Mouse (Mus musculus): ENCODE measurements around the gene Rsg1.

Rsg1 gene

DNA sequence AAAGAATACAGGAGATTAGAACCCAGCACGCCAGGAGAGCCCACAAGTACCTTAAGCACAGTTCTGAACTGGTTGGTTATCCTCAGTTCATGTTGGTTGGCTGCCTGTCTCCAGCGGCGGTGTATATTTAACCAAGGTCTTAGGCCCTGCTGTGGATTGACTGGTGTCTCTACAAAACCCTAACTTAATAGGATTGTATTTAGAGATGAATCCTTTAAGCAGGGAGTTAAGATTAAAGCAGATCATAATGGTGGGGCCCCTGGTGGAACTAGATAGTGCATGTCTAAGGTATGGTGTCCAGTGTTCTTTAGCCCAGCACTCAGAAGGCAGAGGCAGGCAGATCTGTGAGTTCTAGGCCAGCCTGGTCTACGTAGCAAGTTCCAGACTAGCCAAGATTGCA, 2.1 kb upstream of the Rsg1 start:
- DNase-seq (ENCODE audit: low spot score in 2 of 2) = no peak

DNA sequence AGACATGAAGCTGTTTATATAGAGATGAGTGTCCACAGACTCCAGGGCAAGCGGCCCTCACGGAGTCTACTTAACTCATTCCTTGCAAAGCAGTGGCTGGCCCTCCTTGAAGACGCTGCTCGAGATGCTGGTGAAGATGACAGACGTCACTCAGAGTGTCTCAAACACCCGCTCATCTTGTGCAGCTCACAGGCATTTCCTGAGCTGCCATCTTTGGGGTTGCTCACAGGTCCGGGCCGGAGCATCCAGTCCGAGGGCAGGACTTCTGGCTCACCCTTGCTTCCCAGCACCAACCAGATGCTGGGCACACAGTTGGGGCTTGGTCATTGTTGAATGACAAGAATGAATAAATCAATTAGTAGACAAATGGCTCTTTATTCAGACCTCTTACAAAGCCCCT, 864 bp upstream of the Rsg1 start:
- no peak for DNase-seq (ENCODE audit: low spot score in 2 of 2)

- no peak for DNase-seq (ENCODE audit: low spot score in 2 of 2)
Measured at GRCm38 (mm10) chr4:141213342-141213741, 414 bp upstream of the Rsg1 start.

GRCm38 (mm10) chr4:141214337-141214851, 638 bp downstream of the Rsg1 start:
- DNase-seq (ENCODE audit: low spot score in 2 of 2) = no peak

- DNase-seq (ENCODE audit: low spot score in 2 of 2) = no peak
Measured at GRCm38 (mm10) chr4:141219583-141220213, 5.9 kb downstream of the Rsg1 start.

DNA sequence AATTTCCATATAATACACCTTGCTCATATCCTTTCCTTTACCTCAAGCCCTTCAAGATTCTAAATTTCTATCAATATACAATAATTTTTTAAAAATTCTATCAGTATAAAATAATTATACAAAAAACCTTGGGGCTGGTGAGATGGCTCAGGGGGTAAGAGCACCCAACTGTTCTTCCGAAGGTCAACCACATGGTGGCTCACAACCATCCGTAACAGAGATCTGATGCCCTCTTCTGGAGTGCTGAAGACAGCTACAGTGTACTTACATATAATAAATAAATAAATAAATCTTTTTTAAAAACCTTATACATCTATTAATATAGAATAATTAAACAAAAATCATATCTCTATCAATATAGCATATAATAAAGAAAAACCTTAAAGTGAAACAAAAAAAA, 8.1 kb downstream of the Rsg1 start:
- no peak for DNase-seq (ENCODE audit: low spot score in 2 of 2)

GRCm38 (mm10) chr4:141222752-141223151, 9.0 kb downstream of the Rsg1 start:
- no peak for DNase-seq (ENCODE audit: low spot score in 2 of 2)

GRCm38 (mm10) chr4:141228687-141229086, 14.9 kb downstream of the Rsg1 start:
- DNase-seq (ENCODE audit: low spot score in 2 of 2) = no peak

DNA sequence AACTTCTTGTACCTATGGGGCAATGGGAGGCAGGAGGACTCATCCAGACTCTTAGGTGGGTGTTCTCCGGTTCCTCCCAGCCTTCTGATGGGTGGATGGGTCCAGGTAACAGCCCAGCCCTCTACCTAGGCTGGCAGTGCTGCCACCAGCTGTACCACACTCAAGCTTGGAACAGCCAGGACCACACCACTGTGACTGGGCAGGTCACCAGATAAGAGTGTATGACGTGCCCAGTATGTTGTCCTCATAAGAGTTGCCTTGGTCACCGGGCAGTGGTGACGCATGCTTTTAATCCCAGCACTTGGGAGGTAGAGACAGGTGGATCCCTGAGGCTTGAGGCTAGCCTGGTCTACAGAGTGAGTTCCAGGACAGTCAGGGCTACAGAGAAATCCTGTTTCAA, 19.4 kb downstream of the Rsg1 start:
- DNase-seq (ENCODE audit: low spot score in 2 of 2) = no peak

GRCm38 (mm10) chr4:141235537-141236111, 21.9 kb downstream of the Rsg1 start:
- no peak for DNase-seq (ENCODE audit: low spot score in 2 of 2)

- DNase-seq (ENCODE audit: low spot score in 2 of 2) = no peak
Measured at GRCm38 (mm10) chr4:141236856-141237255, 23.1 kb downstream of the Rsg1 start.

DNA sequence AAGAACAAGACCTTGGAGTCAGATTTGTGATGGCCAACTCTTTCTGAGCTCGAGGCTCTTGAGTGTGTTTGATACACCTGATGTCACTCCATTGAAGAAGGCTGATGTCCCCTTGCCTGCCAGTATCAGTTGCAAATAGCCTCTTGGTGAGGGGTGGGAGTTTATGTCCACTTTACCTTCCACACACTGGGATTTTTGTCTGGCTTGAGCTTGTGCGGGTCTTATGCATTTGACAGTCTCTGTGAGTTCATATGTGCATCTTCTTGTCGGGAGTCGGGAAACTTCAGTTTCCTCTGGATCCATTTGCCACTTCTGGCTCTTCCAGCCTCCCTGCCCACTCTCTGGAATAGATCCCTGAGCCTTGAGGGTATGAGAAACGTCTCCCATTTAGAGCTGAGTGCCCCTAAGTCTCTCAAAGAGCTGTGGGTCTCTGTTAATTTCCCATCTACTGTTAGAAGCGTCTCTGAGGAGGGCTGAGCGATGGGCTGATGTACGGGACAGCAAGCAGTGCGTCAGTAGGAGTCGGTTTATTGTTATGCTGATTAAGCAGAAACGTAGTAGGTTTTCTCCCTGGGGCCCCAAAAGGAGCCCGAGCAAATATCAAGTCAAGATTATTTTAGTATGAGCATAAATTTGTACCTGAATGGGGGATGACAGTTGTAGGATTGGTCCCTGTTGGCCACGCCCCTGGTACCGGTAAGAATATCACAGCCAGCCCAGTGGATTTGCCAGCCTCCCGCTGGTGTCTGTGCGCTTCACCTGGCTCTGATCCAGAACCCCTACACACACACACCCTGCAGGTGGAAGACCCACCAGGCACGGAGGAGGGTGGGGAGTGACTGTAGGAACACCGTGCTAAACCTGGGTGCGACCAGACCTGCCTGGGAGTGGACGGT, 25.0 kb downstream of the Rsg1 start:
- DNase-seq (ENCODE audit: low spot score in 2 of 2) = no peak

DNA sequence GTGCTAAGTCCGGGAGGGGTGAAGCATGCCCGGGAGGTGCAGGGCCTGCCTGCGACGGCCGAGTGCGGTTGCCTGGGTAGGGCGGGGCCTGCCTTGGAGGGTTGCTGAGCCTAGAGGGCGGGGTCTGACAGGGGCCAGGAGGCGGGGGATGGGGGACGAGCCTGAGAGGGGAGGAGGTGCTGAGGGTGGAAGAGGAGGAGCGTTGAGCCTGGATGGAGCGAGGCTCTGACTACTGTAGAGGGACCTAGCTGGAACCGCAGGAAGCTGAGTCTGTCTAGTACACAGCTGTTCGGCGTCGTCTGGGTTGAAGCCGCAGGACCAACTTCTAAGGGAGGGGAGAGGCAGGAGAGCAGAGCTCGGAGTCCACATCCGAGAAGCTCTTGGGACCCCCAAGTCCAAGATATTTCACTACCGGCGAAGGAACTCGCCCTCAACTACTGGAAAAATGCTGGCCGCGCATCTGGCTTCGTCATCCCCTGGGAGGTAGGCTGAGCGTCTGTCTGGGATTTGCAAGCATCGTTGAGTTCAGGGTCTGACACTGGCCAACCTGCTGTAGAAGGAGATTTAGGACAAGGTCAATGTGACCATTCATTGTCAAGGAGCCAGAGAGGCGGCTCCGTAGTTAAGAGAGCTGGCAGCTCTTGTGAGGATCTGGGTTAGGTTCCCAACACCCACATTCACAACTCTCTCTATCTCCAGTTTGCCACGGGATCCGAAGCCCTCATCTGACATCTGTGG, 25.8 kb downstream of the Rsg1 start, which contains the start of gene Arhgef19:
Gene Arhgef19, plus strand, starts transcription at position 112 of the 738 bp plus-strand sequence.
- peak in 1 of 2 experiments; percentile 46 for DNase-seq (ENCODE audit: low spot score in 2 of 2)

GRCm38 (mm10) chr4:141240617-141241016, 26.9 kb downstream of the Rsg1 start:
- no peak for DNase-seq (ENCODE audit: low spot score in 2 of 2)

DNA sequence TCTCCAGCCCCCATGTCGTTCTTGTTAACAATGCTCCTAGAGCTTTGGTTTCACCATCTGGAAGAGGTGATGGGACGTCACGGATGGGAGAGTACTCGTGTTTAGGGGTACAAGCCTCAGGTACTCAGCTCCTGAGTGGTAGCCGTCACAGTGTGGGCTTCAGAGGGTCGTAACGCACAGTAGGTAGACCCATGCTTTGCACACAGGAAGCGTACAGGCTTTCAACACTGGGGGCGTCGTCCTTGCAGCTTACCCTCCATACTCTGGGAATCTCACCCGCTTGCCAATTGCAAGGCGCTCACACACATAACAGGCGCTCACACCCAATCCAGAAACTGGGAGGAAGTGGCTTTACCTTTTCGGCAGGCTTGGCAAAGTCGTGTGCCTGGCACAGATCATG, 28.1 kb downstream of the Rsg1 start:
- DNase-seq (ENCODE audit: low spot score in 2 of 2) = no peak

DNA sequence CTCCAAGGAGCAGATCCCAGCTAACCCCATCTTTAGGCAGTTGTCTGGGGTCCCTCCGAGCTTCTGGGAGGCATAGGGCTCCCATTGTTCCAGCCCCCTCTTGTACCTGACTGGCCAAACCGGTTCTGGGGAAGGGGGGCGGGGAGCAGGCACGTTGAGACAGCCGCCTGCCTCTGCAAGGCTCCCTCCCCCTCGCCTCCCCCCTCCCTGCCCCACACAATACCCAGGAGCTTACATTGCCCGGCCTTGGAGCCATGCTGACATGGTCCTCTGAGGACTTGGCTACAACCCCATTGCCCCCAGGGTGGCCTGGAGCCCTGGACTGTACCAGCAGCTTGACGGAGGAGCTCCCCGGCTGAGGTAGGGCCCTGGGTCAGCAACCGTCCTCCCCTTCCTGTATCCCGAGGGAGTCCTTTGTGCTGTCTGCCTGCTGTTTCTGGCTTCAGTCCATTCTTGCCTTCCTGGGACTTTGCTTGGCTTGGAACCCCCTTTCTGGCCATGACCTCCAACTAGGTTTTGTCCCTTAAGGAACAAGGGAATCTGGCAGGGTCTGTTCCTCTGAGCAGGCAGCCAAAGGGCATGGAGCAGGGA, 29.0 kb downstream of the Rsg1 start:
- DNase-seq (ENCODE audit: low spot score in 2 of 2) = no peak

DNA sequence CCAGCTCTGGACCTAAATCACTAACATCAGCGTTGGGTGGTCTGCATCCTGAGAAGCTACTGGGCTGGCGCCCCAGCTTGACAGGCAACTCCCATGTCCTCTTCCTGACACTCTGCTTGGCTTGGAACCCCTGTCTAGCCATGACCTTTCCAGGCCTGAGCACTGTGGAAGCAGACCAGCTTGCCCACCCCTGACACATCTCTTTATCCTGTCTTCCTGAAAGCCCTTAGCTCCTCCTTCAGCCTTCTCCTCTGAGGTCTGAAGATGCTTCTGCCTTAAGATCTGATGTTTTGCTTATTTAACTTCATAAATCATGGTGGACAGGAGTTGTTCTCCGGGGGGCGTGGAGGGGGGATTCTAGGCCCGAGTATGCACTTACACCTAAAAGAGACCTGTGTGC, 29.9 kb downstream of the Rsg1 start:
- DNase-seq (ENCODE audit: low spot score in 2 of 2) = no peak

DNA sequence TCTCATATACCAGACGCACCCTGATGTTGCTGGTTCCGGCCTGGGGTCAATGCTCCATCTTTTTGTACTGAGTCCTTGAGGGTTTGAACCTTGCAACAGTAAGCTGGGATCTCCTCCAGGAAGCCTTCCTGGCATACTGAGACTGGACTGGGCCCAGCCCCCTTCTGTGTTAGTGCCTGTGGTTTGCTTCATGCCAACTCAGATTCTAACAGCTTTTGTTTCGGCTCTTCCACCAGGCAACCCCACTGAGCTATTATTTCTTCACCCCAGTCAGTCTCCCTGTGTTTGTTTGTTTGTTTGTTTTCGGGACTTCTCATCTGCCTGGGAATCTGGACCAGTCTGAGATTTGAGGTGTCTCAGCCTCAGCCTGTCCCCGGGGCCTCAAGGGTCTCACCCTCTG, 30.6 kb downstream of the Rsg1 start:
- DNase-seq (ENCODE audit: low spot score in 2 of 2) = no peak

GRCm38 (mm10) chr4:141244931-141245425, 31.2 kb downstream of the Rsg1 start:
- peak; percentile 52 to 54 for DNase-seq (ENCODE audit: low spot score in 2 of 2)

DNA sequence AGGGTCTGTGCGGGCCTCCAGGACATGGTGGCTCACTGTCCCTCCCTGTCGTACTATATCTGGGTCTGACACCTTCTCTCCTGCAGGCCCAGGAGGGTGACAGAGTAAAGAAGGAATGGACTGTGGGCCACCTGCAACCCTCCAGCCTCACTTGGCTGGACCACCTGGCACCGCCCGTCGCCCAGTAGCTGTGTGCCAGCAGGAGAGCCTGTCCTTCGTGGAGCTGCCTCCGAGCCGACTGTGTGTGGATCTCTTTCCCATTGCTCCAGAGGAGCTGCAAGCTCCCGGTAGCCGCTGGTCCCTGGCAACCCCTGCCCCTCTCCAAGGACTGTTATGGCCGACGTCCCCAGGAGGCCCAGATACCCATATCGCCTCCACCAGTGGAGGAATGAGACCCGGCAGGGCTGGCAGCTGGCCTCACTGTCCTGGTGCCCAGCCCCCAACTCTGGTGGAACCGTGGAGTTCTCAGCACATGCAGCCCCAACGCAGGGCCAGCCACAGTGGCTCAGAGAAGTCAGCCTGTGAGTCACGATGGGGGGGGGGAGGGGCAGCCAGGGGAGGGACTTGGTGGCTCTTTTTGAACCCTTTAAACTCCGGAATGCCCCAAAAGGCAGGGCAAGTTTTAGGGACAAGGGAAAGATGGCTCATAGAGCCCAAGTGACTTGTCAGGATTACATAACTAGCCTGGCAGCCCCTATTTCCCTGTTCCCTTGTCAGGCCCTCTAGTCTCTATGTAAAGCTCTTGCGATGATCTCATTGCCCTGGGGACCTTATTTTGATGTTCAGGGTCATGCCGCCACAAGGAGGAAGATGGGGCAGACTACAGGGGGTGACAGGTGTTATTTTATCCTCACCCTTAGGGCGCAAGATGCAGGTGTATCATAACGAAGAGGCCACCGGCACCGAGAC, 32.6 kb downstream of the Rsg1 start:
- no peak for DNase-seq (ENCODE audit: low spot score in 2 of 2)
